Mouse (Mus musculus): ENCODE measurements around the gene Tmem216. TPM values are rescaled to one million over a fixed set of nuclear protein-coding genes. Genes with fewer than 3 reads are reported as not detected.
A peak's percentile ranks its signal among the peaks of the same experiment; 100 is the strongest.

Tmem216 gene
- polyA plus RNA-seq, 1 experiment from 2014 or later, result 49.1 TPM

- no peaks in the 10 kb centered on the region for H3K9me3 ChIP-seq (replicated peaks)
- H3K36me3 ChIP-seq, result peaks cover 29% of the 10 kb centered on the region
- H3K4me3 ChIP-seq (replicated peaks), result no peak overlapping the region
- H3K4me1 ChIP-seq, result no peaks in the 10 kb centered on the region
- H3K4me2 ChIP-seq, result no peak overlapping the region
- H3K27ac ChIP-seq (replicated peaks), result no peak overlapping the region
- no peak for ATAC-seq (ENCODE audit: low FRiP score)
- H3K27me3 ChIP-seq (replicated peaks), result no peaks in the 10 kb centered on the region
- no peak overlapping the region for H3K9ac ChIP-seq (replicated peaks)
- WGBS, result 68% methylated on average over 5 of the region's 5 CpGs
Observed at GRCm38 (mm10) chr19:10589127-10589857, 33.3 kb upstream of the Tmem216 start.

GRCm38 (mm10) chr19:10587231-10587630 lies 31.2 kb upstream of the Tmem216 start:
- ATAC-seq (ENCODE audit: low FRiP score), result no peak
- H3K4me1 ChIP-seq, result no peaks in the 10 kb centered on the region

GRCm38 (mm10) chr19:10585112-10585511 lies 29.1 kb upstream of the Tmem216 start:
- H3K4me3 ChIP-seq (replicated peaks), result no peak overlapping the region
- ATAC-seq (ENCODE audit: low FRiP score), result no peak
- no peak overlapping the region for H3K27ac ChIP-seq (replicated peaks)
- H3K4me1 ChIP-seq, result no peaks in the 10 kb centered on the region
- H3K9ac ChIP-seq (replicated peaks), result no peak overlapping the region
- H3K9me3 ChIP-seq (replicated peaks), result no peaks in the 10 kb centered on the region
- H3K4me2 ChIP-seq, result no peak overlapping the region
- peaks cover 11% of the 10 kb centered on the region for H3K36me3 ChIP-seq
- 85% methylated on average over 8 of the region's 8 CpGs for WGBS
- H3K27me3 ChIP-seq (replicated peaks), result no peaks in the 10 kb centered on the region

More at GRCm38 (mm10) chr19:10587231-10587630, 31.2 kb upstream of the Tmem216 start:
- no peak overlapping the region for H3K4me3 ChIP-seq (replicated peaks)
- no peak overlapping the region for H3K27ac ChIP-seq (replicated peaks)
- no peak overlapping the region for H3K9ac ChIP-seq (replicated peaks)
- H3K27me3 ChIP-seq (replicated peaks), result no peaks in the 10 kb centered on the region
- H3K9me3 ChIP-seq (replicated peaks), result no peaks in the 10 kb centered on the region
- peaks cover 18% of the 10 kb centered on the region for H3K36me3 ChIP-seq
- WGBS, result 91% methylated on average over 8 of the region's 8 CpGs
- no peak overlapping the region for H3K4me2 ChIP-seq

GRCm38 (mm10) chr19:10583550-10584146 lies 27.6 kb upstream of the Tmem216 start:
- Histone ChIP-seq H3K36me3 (peaks cover 9% of the 10 kb centered on the region), H3K4me2 (no peak overlapping the region), H3K9ac (replicated peaks) (no peak overlapping the region), H3K27me3 (replicated peaks) (no peaks in the 10 kb centered on the region), H3K4me3 (replicated peaks) (no peak overlapping the region), H3K4me1 (peaks cover 4% of the 10 kb centered on the region), H3K27ac (replicated peaks) (no peak overlapping the region), H3K9me3 (replicated peaks) (no peaks in the 10 kb centered on the region)
- no peak for ATAC-seq (ENCODE audit: low FRiP score)
- WGBS, result 60% methylated on average over 7 of the region's 7 CpGs

- H3K27me3 ChIP-seq (replicated peaks), result no peaks in the 10 kb centered on the region
- WGBS, result 87% methylated on average over 6 of the region's 6 CpGs
- no peaks in the 10 kb centered on the region for H3K9me3 ChIP-seq (replicated peaks)
- no peak overlapping the region for H3K4me2 ChIP-seq
- no peak for ATAC-seq (ENCODE audit: low FRiP score)
- H3K4me3 ChIP-seq (replicated peaks), result no peak overlapping the region
- no peak overlapping the region for H3K27ac ChIP-seq (replicated peaks)
- H3K9ac ChIP-seq (replicated peaks), result no peak overlapping the region
- H3K36me3 ChIP-seq, result peaks cover 4% of the 10 kb centered on the region; the same call in 1 of the 2 replicates
- H3K4me1 ChIP-seq, result peaks cover 15% of the 10 kb centered on the region
Observed at GRCm38 (mm10) chr19:10581984-10582383, 25.9 kb upstream of the Tmem216 start.

- Histone ChIP-seq H3K4me2 (no peak overlapping the region), H3K27ac (replicated peaks) (no peak overlapping the region), H3K9me3 (replicated peaks) (no peaks in the 10 kb centered on the region), H3K9ac (replicated peaks) (no peak overlapping the region), H3K4me1 (peaks cover 21% of the 10 kb centered on the region), H3K27me3 (replicated peaks) (no peaks in the 10 kb centered on the region), H3K4me3 (replicated peaks) (no peak overlapping the region), H3K36me3 (peaks cover 4% of the 10 kb centered on the region; the same call in 1 of the 2 replicates)
- WGBS, result 84% methylated on average over 3 of the region's 3 CpGs
- ATAC-seq (ENCODE audit: low FRiP score), result no peak
Observed at GRCm38 (mm10) chr19:10580761-10581160, 24.7 kb upstream of the Tmem216 start.

- H3K36me3 ChIP-seq, result peaks cover 5% of the 10 kb centered on the region; the same call in 1 of the 2 replicates
- H3K9me3 ChIP-seq (replicated peaks), result no peaks in the 10 kb centered on the region
- no peaks in the 10 kb centered on the region for H3K27me3 ChIP-seq (replicated peaks)
- H3K4me1 ChIP-seq, result peaks cover 28% of the 10 kb centered on the region
- H3K4me2 ChIP-seq, result no peak overlapping the region
- H3K27ac ChIP-seq (replicated peaks), result no peak overlapping the region
- WGBS, result 88% methylated on average over 3 of the region's 3 CpGs
- no peak for ATAC-seq (ENCODE audit: low FRiP score)
- H3K9ac ChIP-seq (replicated peaks), result no peak overlapping the region
- H3K4me3 ChIP-seq (replicated peaks), result no peak overlapping the region
Observed at GRCm38 (mm10) chr19:10580102-10580501, 24.1 kb upstream of the Tmem216 start.

- Histone ChIP-seq H3K9ac (replicated peaks) (peak within 1 kb of the TSS; percentile 79), H3K9me3 (replicated peaks) (no peaks in the 10 kb centered on the region), H3K27me3 (replicated peaks) (no peaks in the 10 kb centered on the region), H3K27ac (replicated peaks) (peak within 1 kb of the TSS; percentile 97), H3K4me1 (peaks cover 28% of the 10 kb centered on the region), H3K4me3 (replicated peaks) (peak within 1 kb of the TSS; percentile 74), H3K36me3 (peaks cover 31% of the 10 kb centered on the region), H3K4me2 (peak within 1 kb of the TSS; percentile 85)
- under 1% methylated on average over 44 of the region's 44 CpGs for WGBS
- peak; percentile 97 for ATAC-seq (ENCODE audit: low FRiP score)
Observed at GRCm38 (mm10) chr19:10576690-10577561, 20.9 kb upstream of the Tmem216 start, which contains the start of the genes Cyb561a3 and Tmem138. Gene Cyb561a3 (plus strand): TSS chr19:10577172. Gene Tmem138 (minus strand): TSS chr19:10577362.

GRCm38 (mm10) chr19:10569627-10570026 lies 13.6 kb upstream of the Tmem216 start:
- H3K27me3 ChIP-seq (replicated peaks), result no peaks in the 10 kb centered on the region
- H3K4me1 ChIP-seq, result no peaks in the 10 kb centered on the region
- no peaks in the 10 kb centered on the region for H3K9me3 ChIP-seq (replicated peaks)
- no peak overlapping the region for H3K27ac ChIP-seq (replicated peaks)
- no peak overlapping the region for H3K9ac ChIP-seq (replicated peaks)
- H3K36me3 ChIP-seq, result peaks cover 57% of the 10 kb centered on the region
- H3K4me2 ChIP-seq, result no peak overlapping the region
- 100% methylated on average over 6 of the region's 6 CpGs for WGBS
- ATAC-seq (ENCODE audit: low FRiP score), result no peak
- no peak overlapping the region for H3K4me3 ChIP-seq (replicated peaks)

- H3K9me3 ChIP-seq (replicated peaks), result no peaks in the 10 kb centered on the region
- peaks cover 15% of the 10 kb centered on the region for H3K36me3 ChIP-seq
- no peaks in the 10 kb centered on the region for H3K27me3 ChIP-seq (replicated peaks)
- no peak overlapping the region for H3K4me2 ChIP-seq
- H3K4me1 ChIP-seq, result no peaks in the 10 kb centered on the region
- H3K4me3 ChIP-seq (replicated peaks), result no peak overlapping the region
- no peak overlapping the region for H3K27ac ChIP-seq (replicated peaks)
- 82% methylated on average over 4 of the region's 4 CpGs for WGBS
- no peak for ATAC-seq (ENCODE audit: low FRiP score)
- H3K9ac ChIP-seq (replicated peaks), result no peak overlapping the region
Observed at GRCm38 (mm10) chr19:10565217-10565616, 9.2 kb upstream of the Tmem216 start.

GRCm38 (mm10) chr19:10564278-10564677 lies 8.2 kb upstream of the Tmem216 start:
- Histone ChIP-seq H3K36me3 (0 out of 2 replicates have a peak, but pooled peaks cover 7% of the 10 kb centered on the region), H3K4me1 (no peaks in the 10 kb centered on the region), H3K27ac (replicated peaks) (no peak overlapping the region), H3K4me2 (no peak overlapping the region), H3K9me3 (replicated peaks) (no peaks in the 10 kb centered on the region), H3K27me3 (replicated peaks) (no peaks in the 10 kb centered on the region), H3K4me3 (replicated peaks) (no peak overlapping the region), H3K9ac (replicated peaks) (no peak overlapping the region)
- WGBS, result 86% methylated on average over 6 of the region's 6 CpGs
- no peak for ATAC-seq (ENCODE audit: low FRiP score)
